Mouse (Mus musculus): ENCODE data around the gene Atf7ip.

DNA sequence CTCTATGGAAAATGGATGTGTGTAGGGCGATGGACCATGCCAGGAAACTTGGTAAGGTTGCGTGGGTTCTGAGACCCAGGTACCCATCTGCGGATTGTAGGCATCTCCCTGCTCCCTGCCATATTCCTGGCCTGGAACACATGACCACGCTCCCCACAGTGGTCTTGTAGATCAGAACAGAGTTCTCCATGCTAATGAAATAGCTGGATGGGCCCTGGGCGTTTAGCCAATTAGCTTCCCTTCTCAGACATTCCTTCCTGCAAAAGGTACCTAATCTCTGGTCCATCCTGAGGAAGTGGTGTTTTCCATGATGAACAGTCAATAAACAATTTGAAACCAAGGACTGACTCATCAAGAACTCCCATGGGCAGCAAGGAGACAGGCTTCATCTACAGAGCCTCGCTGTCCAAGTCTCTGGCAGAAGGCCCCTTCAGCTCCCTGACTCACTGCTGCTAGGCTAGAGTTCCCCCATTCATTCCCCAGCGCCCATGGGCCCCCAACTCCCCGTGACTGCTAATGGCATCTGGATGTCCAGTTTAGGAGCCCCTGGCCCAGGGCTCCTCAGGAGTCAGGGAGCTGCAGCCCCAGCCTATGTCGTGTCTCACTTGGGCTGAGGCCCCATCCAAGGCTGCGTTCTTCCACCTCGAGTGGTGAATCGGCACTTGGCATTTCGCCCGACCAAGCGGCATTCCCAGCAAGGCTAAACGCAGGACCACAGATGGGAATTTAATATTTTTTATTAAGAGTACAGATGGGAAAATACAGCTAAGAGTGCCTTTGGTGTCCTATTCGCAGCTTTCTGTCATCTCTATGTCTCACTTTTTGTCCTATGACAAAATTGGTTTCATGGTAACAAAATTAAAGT, 105.6 kb downstream of the Atf7ip start:
- TF ChIP-seq CTCF (IDR thresholded peaks at IDR 0.05; ENCODE audit: borderline replicate concordance, extremely low read depth, insufficient read depth, insufficient read length) (no peak), POLR2A (IDR thresholded peaks at IDR 0.05; ENCODE audit: borderline replicate concordance, extremely low read depth, insufficient read depth, insufficient read length, poor library complexity, severe bottlenecking) (no peak)
